In genomic region chr3:136186548-136187113, GRCm38 (mm10) we compare ENCODE assay signal across 30 mouse cellular contexts.
DNase-seq lines count a peak whose midpoint lies in the region; ATAC-seq lines count a peak whose summit lies in the region.
"Had no signal": no experiment of that assay in that cellular context is flagged by ENCODE, and none has a peak within 500 bp of the region (broad histone marks: within the 10 kb centered on the region; RNA-seq: fewer than 3 reads in every experiment).

No protein-coding gene starts in this region.

- H3K4me3 ChIP-seq in forebrain, embryonic 15.5 days, result no peak overlapping the region
- H3K4me3 ChIP-seq in forebrain, embryonic 10.5 days, result no peak overlapping the region
- no peak overlapping the region for H3K4me3 ChIP-seq in midbrain, embryonic 15.5 days
- H3K4me3 ChIP-seq: embryonic facial prominence, embryonic 13.5 days; erythroblast, embryonic 14.5 days; gastrocnemius, adult 2 months; hindbrain, embryonic 13.5 days; limb, embryonic 13.5 days; liver, embryonic 12.5 days; neural tube, embryonic 13.5 days had no signal

- intact Hi-C loops in heart, postnatal 25 days (cut with DNase I), result no loop called here

- no peaks in the 10 kb centered on the region for H3K9me3 ChIP-seq in forebrain, embryonic 15.5 days
- no peaks in the 10 kb centered on the region for H3K9me3 ChIP-seq in forebrain, embryonic 10.5 days
- H3K9me3 ChIP-seq in midbrain, embryonic 15.5 days, result no peaks in the 10 kb centered on the region
- H3K9me3 ChIP-seq: embryonic facial prominence, embryonic 13.5 days; hindbrain, embryonic 13.5 days; limb, embryonic 13.5 days; liver, embryonic 12.5 days; neural tube, embryonic 13.5 days had no signal

- peak; percentile 64; the same call in 1 of the 2 replicates for ATAC-seq in forebrain, embryonic 15.5 days (replicated peaks)
- ATAC-seq in midbrain, embryonic 15.5 days (replicated peaks), result peak; percentile 74; the same call in 1 of the 2 replicates
- ATAC-seq: intestine, embryonic 16.5 days; liver, embryonic 12.5 days; liver, postnatal 0 days had no signal

- WGBS in forebrain, embryonic 15.5 days, result 61% methylated on average over 3 of the region's 3 CpGs
- 93% methylated on average over 3 of the region's 3 CpGs for WGBS in forebrain, embryonic 10.5 days
- WGBS in midbrain, embryonic 15.5 days, result 60% methylated on average over 3 of the region's 3 CpGs

- no peak overlapping the region for H3K4me2 ChIP-seq in forebrain, embryonic 15.5 days (replicated peaks)
- no peak overlapping the region for H3K4me2 ChIP-seq in midbrain, embryonic 15.5 days
- H3K4me2 ChIP-seq: embryonic facial prominence, embryonic 13.5 days; heart, embryonic 11.5 days; hindbrain, embryonic 13.5 days; limb, embryonic 13.5 days; liver, embryonic 12.5 days; neural tube, embryonic 13.5 days had no signal

- no peaks in the 10 kb centered on the region; the same call in 1 of the 2 replicates for H3K4me1 ChIP-seq in forebrain, embryonic 15.5 days
- no peaks in the 10 kb centered on the region for H3K4me1 ChIP-seq in forebrain, embryonic 10.5 days
- no peaks in the 10 kb centered on the region for H3K4me1 ChIP-seq in midbrain, embryonic 15.5 days
- H3K4me1 ChIP-seq: embryonic facial prominence, embryonic 13.5 days; hindbrain, embryonic 13.5 days; liver, embryonic 12.5 days; neural tube, embryonic 13.5 days had no signal

- no peaks in the 10 kb centered on the region for H3K36me3 ChIP-seq in forebrain, embryonic 15.5 days
- no peaks in the 10 kb centered on the region for H3K36me3 ChIP-seq in forebrain, embryonic 10.5 days (replicated peaks)
- no peaks in the 10 kb centered on the region for H3K36me3 ChIP-seq in midbrain, embryonic 15.5 days (replicated peaks)
- H3K36me3 ChIP-seq: embryonic facial prominence, embryonic 13.5 days; hindbrain, embryonic 13.5 days; limb, embryonic 13.5 days; liver, embryonic 12.5 days; neural tube, embryonic 13.5 days had no signal

- no peaks in the 10 kb centered on the region for H3K27me3 ChIP-seq in forebrain, embryonic 15.5 days
- H3K27me3 ChIP-seq in forebrain, embryonic 10.5 days (ENCODE audit: poor library complexity, severe bottlenecking), result no peaks in the 10 kb centered on the region
- H3K27me3 ChIP-seq in midbrain, embryonic 15.5 days (replicated peaks), result no peaks in the 10 kb centered on the region
- H3K27me3 ChIP-seq: embryonic facial prominence, embryonic 13.5 days; hindbrain, embryonic 13.5 days; limb, embryonic 13.5 days; liver, embryonic 12.5 days; neural tube, embryonic 13.5 days had no signal

- no peak for DNase-seq in forebrain, embryonic 10.5 days (ENCODE audit: extremely low spot score, low spot score)
- DNase-seq in 3T3-L1 (ENCODE audit: low read depth, low spot score), result peak; percentile 8
- DNase-seq in NIH3T3 (ENCODE audit: low read depth), result peak; percentile 8
- no peak for DNase-seq in urinary bladder, postnatal 25 days (ENCODE audit: low spot score)
- no peak for DNase-seq in heart, postnatal 25 days (ENCODE audit: low spot score)
- DNase-seq: adrenal gland, postnatal 10 days; B cell, adult 2 months; cerebellum, adult 11-12 months; cerebellum, adult 9-11 months; embryo, embryonic 11 days; gastrocnemius, adult 2 months; gastrocnemius, postnatal 36 days; heart, adult 18-20 months; heart, postnatal 4 days; kidney, adult 8-10 months; kidney, postnatal 10 days; liver, postnatal 0 days; lung, postnatal 36 days; thymus, adult 2 months; thymus, postnatal 4 days had no signal

- H3K9ac ChIP-seq in forebrain, embryonic 15.5 days (replicated peaks), result no peak overlapping the region
- H3K9ac ChIP-seq in midbrain, embryonic 15.5 days, result no peak overlapping the region
- H3K9ac ChIP-seq: embryonic facial prominence, embryonic 13.5 days; hindbrain, embryonic 13.5 days; limb, embryonic 13.5 days; liver, embryonic 12.5 days; liver, postnatal 0 days; neural tube, embryonic 13.5 days had no signal

- H3K27ac ChIP-seq in forebrain, embryonic 15.5 days (replicated peaks), result no peak overlapping the region; the same call in 1 of the 2 replicates
- H3K27ac ChIP-seq in forebrain, embryonic 10.5 days, result no peak overlapping the region
- H3K27ac ChIP-seq in midbrain, embryonic 15.5 days, result no peak overlapping the region
- H3K27ac ChIP-seq: embryonic facial prominence, embryonic 13.5 days; gastrocnemius, adult 2 months; hindbrain, embryonic 13.5 days; limb, embryonic 13.5 days; liver, embryonic 12.5 days; neural tube, embryonic 13.5 days had no signal

Comparison
In these comparisons a context has a peak if more than half of its experiments do, and no peak if none do; other contexts are left out.
1. DNase-seq: peak in 3T3-L1 (single experiment) and NIH3T3 (single experiment); none in forebrain, embryonic 10.5 days (single experiment), urinary bladder, postnatal 25 days (single experiment) and heart, postnatal 25 days (single experiment).